Mouse (Mus musculus) adrenal gland, adult 2 months (tissue): ENCODE measurements around the gene Mpzl1. TPM values are rescaled to one million over a fixed set of nuclear protein-coding genes. Genes with fewer than 3 reads are reported as not detected.
"Not testable (repeated sequence)": the region's sequence is repeated elsewhere in the genome, so short reads cannot be mapped to it uniquely, and the experiment has no call there.

ENCODE experiments used
- DNase-seq: peaks from one replicate; pipeline ENCODE4 v3.0.0; 2021
- long read RNA-seq: library from polyadenylated mRNA; stranded (forward); transcript quantifications from one replicate; pipeline ENCODE4 v2.0.0, GENCODE M21; 2021
- polyA plus RNA-seq: library from polyadenylated mRNA; depleted of rRNA; stranded (reverse); fragments of >200 nt; gene quantifications from 2 replicates; pipeline ENCODE4 v1.2.3, GENCODE M21; 2012; rRNA removed
- total RNA-seq, 2 experiments: library from RNA; stranded (reverse); gene quantifications; 2 replicates each; pipeline ENCODE4 v1.2.3; 2021

The Mpzl1 gene
- total RNA-seq, result 10 to 100 TPM; 14.1 to 21.5 TPM
- 12.8 and 12.9 TPM in 2 replicates for polyA plus RNA-seq
- long read RNA-seq, transcript Mpzl1-202 (6 exons, 2,285 nt), result major isoform, 16 of 22 reads
- long read RNA-seq, transcript Mpzl1-201 (5 exons, 2,171 nt), result minor isoform, 5 of 22 reads
- long read RNA-seq, partial matches to known transcripts, result 0 of 22 reads
- long read RNA-seq, other reads (novel, unspliced or antisense), result 1 of 22 reads

DNA sequence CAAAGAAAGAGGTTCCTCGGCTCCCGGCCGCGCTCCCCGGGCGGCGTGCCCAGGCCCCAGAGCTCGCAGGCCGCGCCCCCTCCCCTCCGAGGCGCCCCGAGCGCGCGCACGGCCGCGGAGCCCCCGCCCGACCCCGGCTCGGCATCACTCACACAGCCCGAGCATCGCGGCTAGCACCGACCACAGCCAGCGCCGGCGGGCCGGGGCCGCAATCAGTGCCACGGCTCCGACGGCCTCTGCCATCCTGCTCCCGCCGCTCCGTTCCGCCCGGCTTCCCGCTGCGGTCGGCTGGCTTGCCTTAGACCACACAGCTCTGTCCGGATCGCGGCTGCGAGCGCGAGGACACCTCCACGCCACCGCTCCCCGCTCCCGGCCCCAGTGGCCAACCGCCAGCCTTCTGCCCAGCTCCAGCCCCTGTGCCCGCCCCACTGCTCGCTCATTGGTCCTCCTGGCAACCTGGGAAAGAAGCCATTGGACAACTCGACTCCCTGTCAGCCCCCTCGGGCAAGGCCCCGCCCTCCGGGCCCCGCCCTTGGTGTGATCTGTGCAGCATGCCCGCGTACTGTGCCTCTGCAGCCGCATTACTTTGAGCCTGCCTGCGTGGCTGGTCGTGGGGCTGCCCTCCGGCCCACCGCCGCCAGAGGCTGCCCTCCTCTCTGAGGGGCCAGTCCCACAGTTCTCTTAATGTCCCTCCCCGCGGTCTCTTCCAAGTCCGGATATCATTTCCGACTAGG is at the start of gene Mpzl1:
Gene Mpzl1 (minus strand): TSS at position 388 of the 734 bp plus-strand sequence.
- peak; percentile 100 for DNase-seq

DNA sequence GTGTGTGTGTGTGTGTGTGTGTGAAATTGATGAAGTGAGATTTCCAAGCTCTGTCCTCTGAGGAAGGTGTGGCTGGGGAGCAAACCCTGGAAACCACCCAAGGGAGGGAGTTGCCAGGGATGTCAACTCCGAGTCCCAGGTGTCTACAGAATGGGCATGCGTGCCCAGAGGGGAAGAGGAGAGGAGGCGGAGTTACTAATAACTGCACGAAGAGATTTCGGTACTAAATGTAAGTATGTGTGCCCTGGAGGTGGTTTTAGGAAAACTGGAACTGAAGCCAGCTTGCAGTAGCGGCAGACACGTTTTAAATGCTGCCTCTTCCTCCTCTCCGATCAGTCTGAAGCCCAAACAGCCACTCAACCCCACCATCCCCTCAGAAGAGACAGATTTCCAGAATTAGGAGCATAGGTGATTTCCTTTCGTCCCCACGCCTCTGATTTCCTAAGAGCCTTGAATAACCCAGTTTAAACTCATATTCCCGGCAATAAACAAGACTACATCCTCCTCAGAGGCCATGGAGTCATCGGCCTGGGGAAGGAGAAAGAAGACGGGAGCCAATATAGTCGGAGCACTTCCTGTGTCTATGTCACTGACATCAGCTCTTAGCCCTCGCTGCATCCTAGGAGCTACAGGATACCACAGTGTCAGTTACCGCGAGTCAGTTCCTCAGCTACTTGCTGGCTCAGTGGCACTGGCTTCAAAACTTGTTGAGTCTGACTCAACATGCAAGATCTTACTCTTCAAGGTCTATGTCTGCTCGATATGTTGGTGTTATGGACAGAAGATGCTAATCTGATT is 47.9 kb upstream of the Mpzl1 start:
- peak; percentile 30 for DNase-seq

DNA sequence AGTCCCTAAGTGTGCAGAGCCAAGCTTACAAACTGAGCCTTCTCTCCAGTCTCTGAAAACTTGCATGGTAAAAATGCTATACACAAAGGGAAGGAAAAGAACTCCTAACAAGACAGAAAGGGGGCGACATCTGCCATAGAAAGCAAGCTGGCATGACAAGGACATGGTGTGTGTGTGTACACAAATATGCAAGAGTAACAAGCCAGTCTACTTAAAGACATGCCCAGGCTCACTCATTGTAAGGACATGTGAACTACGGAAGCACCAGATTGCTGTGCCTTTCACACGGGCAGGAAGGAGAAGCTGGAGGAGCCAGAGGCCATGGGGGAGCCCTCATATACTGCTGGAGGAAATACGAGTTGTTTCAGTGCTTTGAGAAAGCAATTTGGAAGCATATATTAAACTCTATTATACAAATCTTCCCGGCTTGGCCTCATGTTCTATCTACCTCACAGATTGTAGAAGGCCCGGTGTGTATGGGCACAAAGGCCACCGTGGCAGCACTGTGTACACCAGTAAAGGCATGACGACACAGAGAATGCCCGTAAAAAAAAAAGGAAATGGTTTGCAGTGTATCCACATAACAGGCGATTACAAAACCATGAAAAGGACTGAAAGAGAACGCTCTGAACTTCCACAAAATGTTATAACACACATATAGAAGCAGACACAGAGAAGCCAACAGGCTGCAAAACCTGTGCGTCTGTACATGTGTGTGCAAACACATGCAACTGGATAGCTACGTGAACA is 46.9 kb upstream of the Mpzl1 start:
- DNase-seq, result no peak

DNA sequence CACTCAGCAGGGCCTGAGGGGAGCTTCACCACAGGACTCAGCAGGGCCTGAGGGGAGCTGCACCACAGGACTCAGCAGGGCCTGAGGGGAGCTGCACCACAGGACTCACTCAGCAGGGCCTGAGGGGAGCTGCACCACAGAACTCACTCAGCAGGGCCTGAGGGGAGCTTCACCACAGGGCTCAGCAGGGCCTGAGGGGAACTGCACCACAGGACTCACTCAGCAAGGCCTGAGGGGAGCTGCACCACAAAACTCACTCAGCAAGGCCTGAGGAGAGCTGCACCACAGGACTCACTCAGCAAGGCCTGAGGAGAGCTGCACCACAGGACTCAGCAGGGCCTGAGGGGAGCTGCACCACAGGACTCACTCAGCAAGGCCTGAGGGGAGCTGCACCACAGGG is 45.7 kb upstream of the Mpzl1 start:
- DNase-seq, result not testable (repeated sequence)

DNA sequence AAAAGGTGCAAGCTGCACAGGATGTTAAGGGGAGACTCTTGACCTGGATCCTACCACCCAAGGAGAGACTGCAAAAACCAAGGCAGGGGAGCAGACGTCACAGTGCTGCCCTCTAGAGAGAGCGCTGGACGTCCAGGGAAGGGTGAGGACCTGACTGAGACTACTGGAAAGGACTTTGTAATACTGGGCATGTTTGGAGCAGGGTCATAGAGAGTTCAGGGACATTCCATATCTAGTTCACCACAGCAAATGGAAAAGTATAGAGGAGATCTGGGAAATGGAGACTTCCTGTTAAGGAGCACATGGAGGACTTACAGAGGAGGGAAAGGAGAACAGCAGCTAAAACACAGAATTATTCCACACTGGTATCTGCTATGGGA is 45.3 kb upstream of the Mpzl1 start:
- DNase-seq, result no peak

DNA sequence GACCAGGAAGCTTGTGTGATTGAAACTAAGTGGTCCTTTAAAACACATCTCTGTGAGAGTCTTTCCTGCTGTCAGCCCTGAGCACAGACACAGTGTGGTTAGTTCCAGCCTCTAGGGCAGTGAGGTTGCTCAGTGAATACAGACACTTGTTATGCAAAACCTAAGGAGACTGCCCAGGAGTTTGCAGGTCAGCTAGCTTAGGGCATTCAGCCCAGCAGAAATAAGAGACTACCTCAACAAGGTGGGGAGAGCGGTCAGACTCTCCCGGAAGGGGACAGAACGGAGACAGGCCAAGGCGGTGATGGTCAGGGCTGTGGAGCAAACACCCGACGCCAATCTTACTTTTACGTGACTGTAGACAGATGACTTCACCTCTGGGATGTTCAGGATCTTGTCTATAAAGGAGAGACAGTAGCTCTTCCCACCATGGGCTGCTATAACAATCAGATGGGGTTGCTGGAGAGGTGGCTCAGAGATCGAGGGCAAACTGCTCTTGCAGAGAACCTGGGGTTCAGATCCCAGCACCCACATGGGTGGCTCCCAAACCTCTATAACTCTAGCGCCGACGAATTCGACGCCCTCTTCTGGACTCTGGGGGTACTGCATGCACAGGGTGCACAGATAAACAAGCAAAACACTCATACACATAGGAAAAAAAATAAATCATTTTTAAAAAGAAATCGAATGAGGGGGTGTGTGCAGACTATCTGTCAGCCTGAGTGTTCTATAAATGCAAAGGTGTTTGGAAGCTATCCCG is 44.7 kb upstream of the Mpzl1 start:
- no peak for DNase-seq

DNA sequence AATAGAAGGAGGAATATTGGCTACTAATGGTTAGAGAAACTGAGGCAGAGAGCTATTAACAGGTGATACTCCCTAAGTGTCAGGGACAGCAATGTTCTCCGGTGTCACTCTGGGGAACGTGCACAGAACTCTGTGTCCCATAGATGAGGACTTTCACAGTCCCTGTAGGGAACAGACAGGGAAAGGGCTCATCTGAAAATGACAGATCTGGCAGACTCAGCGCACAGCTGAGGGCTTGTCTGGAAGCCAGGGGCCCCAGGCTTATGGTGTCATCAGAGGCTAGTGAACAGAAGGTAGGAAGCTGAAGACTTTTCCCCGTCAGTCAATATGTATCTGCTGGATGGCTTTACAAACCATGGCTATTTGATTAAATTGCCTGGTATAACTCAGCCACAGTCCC is 43.2 kb upstream of the Mpzl1 start:
- no peak for DNase-seq

DNA sequence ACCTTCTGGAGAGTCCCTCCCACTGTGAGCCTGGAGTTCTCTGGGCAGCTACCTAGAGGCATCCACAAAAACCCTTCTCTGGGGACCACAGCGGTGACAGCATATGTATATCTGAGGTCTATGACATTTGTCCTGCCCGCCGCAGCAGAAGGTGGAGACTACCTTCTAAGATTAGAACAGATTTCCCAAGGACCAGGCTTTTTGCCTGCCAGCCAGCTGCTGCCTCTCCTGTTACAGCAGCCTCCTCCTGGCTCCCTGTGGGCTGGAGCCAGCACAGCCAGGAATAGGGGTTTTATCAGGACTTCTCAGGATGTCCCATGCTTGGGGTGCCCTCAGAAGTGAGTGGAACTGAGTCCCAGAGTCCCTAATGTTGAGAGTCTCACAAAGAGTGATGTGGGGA is 42.7 kb upstream of the Mpzl1 start:
- DNase-seq, result no peak

DNA sequence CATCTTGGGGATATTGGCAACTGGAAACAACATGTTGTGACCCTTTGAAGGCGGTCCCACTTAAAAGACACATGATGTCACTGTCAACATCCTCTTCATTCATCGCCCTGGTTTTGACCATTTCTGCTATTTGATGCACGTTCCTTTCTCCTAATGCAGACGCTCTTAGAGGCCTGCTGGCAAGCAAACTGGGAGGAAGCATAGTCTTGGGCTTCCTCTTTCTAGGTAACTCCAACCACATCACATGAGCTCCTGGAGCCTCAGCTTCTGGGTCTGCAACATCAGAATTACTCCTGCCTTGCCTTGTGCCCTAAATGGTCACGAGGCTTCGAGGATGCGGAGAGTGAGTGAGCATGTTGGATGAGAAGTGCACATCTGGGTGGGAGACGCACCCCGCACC is 40.8 kb upstream of the Mpzl1 start:
- no peak for DNase-seq

DNA sequence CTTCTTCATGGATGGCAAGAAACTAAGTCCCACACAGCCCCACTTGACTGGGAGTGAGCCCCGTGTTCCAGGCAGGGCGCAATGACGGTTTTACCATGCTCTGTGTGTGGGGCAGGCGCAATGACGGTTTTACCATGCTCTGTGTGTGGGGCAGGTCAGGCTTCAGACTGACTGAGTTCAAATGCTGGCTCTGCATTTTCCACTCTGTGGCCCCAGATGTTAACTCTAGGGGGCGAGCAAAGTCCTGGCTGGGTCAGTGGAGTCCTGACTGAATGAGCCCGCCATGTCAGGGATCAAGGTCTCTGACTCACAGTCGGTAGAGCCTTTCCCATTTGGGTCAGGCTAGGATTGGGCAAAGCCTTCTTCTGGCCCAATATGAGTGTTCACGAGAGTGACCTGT is 38.0 kb upstream of the Mpzl1 start:
- DNase-seq, result peak; percentile 49

DNA sequence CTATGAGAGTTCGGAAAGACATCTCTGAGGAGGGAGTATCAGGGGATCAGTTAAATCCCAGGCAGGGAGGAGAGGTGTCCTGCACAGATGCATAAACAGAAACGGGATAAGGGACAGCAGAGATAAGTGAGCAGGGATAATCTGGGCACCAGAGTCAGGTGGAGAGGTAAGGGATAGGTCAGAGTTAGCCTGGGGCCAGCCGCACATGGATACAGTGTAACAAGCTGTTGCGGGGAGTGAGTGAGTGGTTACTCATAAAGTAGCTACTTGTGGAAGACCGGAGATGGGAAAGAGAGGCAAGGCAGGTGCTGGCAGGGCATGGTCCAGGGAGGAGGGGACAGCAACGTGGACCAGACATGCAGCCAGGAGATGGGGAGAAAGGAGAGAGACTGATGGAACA is 35.7 kb upstream of the Mpzl1 start:
- DNase-seq, result no peak

DNA sequence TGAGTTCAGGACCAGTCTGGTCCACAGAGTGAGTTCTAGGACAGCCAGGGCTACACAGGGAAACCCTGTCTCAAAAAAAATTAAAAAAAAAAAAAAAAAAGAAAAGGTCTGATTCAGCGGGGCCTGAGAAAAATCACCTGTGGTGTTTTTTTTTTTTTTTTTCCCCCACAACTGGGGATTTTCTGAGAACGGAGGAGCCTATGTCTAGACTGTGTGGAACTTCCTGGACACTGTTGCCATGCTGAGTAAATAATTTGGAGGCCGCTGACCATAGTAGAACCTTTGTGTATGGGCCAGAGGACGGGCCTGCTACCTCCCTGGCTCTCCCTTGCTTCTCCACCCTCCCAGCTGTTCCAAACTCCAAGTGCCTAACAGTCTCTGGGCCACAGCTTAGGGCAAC is 34.6 kb upstream of the Mpzl1 start:
- no peak for DNase-seq

DNA sequence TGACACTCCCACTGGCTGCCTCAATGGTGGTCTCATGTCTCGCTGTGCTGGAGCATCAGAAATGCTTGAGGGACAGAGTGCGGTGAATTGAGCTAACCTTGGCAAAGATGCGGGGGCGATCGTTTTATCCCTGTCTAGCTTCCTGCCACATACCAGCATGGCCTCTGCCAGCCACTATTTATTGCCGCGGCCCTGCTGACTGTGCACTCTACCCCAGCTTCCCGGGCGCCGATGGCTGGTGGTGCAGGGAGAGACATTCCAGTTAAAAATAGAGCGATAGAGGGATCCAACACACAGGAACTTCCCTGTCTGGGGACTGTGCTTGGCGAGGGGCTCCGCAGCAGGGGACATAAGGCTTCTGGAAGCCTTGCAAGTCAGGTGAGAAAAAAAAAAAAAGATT is 33.0 kb upstream of the Mpzl1 start:
- no peak for DNase-seq

DNA sequence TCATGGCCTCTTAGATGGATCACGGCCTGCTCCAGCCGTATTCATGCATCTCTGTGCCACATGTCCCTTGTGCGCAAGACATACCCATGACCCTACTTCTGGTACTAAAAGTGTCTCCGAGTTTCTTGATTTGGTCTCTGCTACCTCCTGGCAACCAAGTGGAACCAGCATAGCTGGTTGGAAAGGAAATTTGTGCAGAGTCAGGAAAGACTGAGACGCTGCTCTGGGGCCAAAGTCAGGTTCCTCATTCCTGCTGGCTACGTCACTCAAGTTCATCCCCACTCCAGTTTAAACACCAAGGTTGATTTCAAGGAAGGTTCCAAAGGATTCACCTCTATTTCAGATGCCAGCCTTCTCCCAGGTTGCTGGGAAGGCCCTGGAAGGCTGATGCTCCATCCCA is 32.6 kb upstream of the Mpzl1 start:
- DNase-seq, result no peak

DNA sequence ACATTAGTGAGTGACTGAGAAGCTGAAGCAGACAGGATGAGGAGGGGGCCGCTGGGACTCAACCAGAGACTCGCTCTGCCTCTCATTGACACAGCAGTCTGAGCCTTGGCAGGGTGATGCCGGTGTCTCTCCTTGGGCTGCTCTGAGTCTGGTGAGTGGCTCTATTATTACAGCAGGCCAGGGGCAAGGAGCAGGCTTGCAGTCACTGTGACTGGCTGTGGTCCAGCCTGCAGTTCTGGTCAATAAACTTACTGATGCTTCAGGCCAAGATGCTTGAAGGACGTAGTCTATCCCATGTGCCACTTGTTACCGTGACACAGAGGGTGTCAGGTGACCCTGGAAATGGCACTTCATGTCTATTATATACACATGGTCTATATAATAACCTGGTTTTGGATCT is 31.4 kb upstream of the Mpzl1 start:
- no peak for DNase-seq

DNA sequence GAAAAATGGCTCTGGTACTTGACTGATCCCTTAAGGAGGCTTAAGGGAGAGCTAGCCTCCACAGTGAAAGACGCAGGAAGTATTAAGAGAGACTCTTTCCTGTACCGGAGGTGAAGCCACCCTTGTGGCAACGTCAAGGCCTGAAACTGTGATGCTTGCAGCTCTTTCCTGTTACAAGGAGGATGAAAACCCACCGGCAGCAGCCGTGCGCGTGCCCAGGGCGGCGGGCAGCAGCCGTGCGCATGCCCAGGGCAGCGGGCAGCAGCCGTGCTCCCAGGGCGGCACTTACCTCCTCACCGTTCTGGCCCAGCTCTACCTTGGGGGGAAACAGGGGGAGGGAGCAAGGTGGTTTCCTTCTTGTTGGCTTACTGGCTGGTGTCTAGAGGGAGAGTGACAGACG is 28.9 kb upstream of the Mpzl1 start:
- no peak for DNase-seq

DNA sequence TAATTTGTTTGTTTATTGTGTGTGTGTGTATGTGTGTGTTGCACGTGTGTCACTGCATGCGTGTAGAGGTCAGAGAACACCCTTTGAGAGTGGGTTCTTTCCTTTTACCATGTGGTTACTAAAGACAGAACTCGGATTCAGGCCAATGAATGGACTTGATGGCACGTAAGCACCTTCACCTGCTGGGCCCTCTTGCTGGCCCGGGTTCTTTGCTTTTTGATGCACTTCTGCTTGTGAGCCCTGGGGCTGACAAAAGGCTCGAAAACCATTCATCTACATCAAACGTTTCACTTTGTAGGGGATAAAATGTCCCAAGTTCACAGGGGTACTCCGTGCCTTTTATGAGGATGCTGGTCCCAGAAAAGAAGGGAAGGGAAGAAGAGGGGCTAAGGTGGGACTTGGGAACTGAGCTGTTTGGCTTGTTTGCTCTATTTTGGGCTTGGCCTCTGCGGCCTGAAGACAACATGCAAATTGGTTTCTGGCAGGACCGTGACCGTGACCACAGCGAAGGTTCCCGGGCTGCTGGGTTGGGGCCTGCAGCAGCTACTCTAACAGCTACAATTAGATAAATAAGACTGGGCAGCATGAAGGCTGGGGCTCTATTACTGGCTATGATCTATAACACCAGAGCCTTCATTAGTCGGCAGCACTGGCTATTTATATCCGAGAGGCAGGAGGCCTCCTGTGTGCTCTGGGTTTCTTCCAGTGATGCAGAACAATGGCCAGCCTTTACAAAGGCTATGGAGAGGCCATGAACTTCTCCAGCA is 28.3 kb upstream of the Mpzl1 start:
- DNase-seq, result no peak

DNA sequence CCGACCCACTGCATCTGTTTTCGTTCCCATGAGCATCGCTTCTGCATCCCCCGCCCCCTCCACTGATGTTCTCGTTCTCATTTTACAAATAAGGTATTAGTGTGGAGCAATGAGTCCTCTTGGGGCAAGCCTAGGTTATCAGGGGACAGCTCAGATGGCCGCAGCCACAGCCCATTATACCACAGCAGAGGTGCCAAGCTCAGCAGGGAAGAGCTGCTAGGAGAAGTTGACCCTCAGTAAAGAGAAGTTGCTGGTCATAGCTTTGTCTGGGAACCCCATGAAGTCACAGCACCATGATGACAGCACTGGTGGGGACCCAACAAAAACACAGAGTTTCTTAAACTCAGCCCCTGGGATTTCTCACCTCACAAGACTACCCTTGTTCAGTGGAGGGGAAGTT is 27.4 kb upstream of the Mpzl1 start:
- DNase-seq, result no peak

DNA sequence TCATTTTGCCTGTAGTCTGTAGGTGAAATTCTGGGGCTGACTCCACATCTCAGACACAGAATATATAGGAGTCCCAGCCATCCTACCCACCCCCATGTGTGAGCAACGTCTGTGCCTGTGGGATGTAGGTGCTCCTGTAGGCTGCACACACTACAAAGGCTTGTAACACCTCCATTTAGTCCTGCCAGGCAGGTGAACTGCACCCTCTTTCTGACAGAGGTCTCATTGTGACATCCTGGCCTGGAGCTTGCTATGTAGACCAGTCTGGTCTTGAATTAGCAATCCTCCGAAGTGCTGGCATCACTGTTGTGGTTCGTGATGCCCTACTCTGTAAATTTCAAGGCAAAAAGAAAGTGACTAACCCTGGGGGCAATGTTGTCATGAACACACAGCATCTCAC is 26.9 kb upstream of the Mpzl1 start:
- no peak for DNase-seq

DNA sequence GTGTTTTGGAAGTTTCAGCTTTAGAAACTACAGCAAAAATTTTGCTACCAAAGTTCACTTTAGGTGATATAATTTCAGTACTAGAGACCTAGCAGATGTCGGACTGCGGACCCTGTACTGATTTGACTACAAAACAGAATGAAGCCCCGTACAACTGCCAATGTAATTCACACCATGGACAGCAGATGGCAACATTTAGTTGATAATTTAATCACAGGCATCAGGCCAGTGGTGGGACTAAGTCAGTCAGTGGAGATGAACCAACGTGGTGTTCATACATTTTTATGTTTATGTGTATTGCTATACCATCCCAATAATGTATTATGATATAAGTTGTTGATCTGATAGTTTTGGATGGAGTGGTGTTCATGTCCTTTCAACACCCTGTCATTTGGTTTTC is 26.4 kb upstream of the Mpzl1 start:
- peak; percentile 47 for DNase-seq

DNA sequence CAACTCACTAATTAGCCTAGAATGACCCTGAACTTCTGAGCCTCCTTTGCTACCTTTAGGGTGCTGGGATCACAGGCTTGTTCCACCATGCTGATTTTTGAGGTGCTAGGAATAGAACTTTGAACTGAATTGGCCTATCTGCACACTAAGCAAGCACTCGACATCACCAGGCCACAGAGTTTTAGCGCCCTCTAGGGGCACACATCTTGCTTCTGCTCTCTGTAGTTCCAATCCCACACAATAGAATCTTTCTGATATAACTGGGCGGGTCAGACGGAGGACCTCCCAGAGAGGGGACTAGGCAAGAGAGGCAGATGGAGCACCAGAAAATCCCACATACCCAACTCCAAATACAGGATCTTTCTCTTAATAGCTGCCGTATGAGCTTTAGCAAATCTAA is 24.3 kb upstream of the Mpzl1 start:
- DNase-seq, result peak; percentile 79
